Mouse (Mus musculus) myocyte (in vitro differentiated cells): ENCODE data around the gene Ccnd3. TPM values are rescaled to one million over a fixed set of nuclear protein-coding genes. Genes with fewer than 3 reads are reported as not detected.

Experiments used
- H3K27me3 ChIP-seq: one replicate; pipeline ENCODE4 v1.6.1; 2011; ENCODE audit not compliant: control insufficient read depth, insufficient read depth, insufficient read length
- H3K36me3 ChIP-seq: one replicate; pipeline ENCODE4 v1.6.1; 2011; ENCODE audit not compliant: control insufficient read depth, insufficient read depth
- H3K4me2 ChIP-seq: one replicate; pipeline ENCODE4 v1.6.1; 2011; ENCODE audit warnings: low read depth, control low read depth
- H3K4me3 ChIP-seq: one replicate; pipeline ENCODE4 v1.5.1; 2011; ENCODE audit warnings: mild to moderate bottlenecking, control low read depth, moderate library complexity
- H3K79me2 ChIP-seq: one replicate; pipeline ENCODE4 v1.6.1; 2011; ENCODE audit not compliant: control insufficient read depth, insufficient read depth
- H3ac ChIP-seq: one replicate; pipeline ENCODE4 v1.6.1; 2011; ENCODE audit not compliant: control insufficient read depth, insufficient read length
- CEBPB ChIP-seq: IDR thresholded peaks from 2 replicates; pipeline ENCODE4 v1.6.1; 2011; ENCODE audit warnings: mild to moderate bottlenecking, moderate library complexity; ENCODE audit not compliant: poor library complexity, insufficient read depth, severe bottlenecking
- E2F4 ChIP-seq: IDR thresholded peaks from one replicate; pipeline ENCODE4 v1.6.1; 2011; ENCODE audit warnings: mild to moderate bottlenecking, control low read depth, moderate library complexity; ENCODE audit not compliant: insufficient read depth
- MAX ChIP-seq: IDR thresholded peaks from one replicate; pipeline ENCODE4 v1.6.1; 2011; ENCODE audit warnings: low read depth, mild to moderate bottlenecking, control low read depth
- MYOD1 ChIP-seq, 3 experiments: IDR thresholded peaks; one replicate each; pipeline ENCODE4 v1.6.1; 2011; ENCODE audit warnings: control low read depth in 2 of 3, low read depth in 2 of 3, mild to moderate bottlenecking in 2 of 3, moderate library complexity in 1 of 3; ENCODE audit not compliant: insufficient read length in 2 of 3, control insufficient read depth in 1 of 3
- MYOG ChIP-seq, 3 experiments: IDR thresholded peaks; one replicate each; pipeline ENCODE4 v1.6.1; 2011; ENCODE audit warnings: control low read depth in 2 of 3, low read depth in 2 of 3, mild to moderate bottlenecking in 2 of 3; ENCODE audit not compliant: insufficient read length in 2 of 3, control insufficient read depth in 1 of 3, insufficient read depth in 1 of 3
- POLR2A ChIP-seq: IDR thresholded peaks from one replicate; pipeline ENCODE4 v1.6.1; 2011; ENCODE audit warnings: low read depth, mild to moderate bottlenecking, control low read depth, moderate library complexity; ENCODE audit not compliant: insufficient read length
- POLR2AphosphoS2 ChIP-seq: IDR thresholded peaks from one replicate; pipeline ENCODE4 v1.6.1; 2011; ENCODE audit warnings: low read depth, control low read depth; ENCODE audit not compliant: insufficient read length
- REST ChIP-seq: IDR thresholded peaks from one replicate; pipeline ENCODE4 v1.6.1; 2011; ENCODE audit warnings: mild to moderate bottlenecking, control low read depth, moderate library complexity; ENCODE audit not compliant: insufficient read depth, insufficient read length
- SRF ChIP-seq: IDR thresholded peaks from one replicate; pipeline ENCODE4 v1.6.1; 2011; ENCODE audit warnings: low read depth; ENCODE audit not compliant: control insufficient read depth, insufficient read length
- TCF12 ChIP-seq: IDR thresholded peaks from one replicate; pipeline ENCODE4 v1.6.1; 2011; ENCODE audit warnings: mild to moderate bottlenecking, control low read depth; ENCODE audit not compliant: poor library complexity, insufficient read depth, severe bottlenecking
- TCF3 ChIP-seq: IDR thresholded peaks from one replicate; pipeline ENCODE4 v1.6.1; 2011; ENCODE audit warnings: low read depth, control low read depth; ENCODE audit not compliant: insufficient read length
- USF1 ChIP-seq: IDR thresholded peaks from one replicate; pipeline ENCODE4 v1.6.1; 2011; ENCODE audit warnings: low read depth, mild to moderate bottlenecking, control low read depth, moderate library complexity
- polyA plus RNA-seq: library from polyadenylated mRNA; unstranded; fragments of >200 nt; fragmentation: generic; extraction: Trizol; gene quantifications from one replicate; pipeline ENCODE4 v1.2.1, GENCODE M21; 2012; ENCODE audit warnings: missing spikeins

Ccnd3 gene
- polyA plus RNA-seq, 1 experiment: 858 TPM

DNA sequence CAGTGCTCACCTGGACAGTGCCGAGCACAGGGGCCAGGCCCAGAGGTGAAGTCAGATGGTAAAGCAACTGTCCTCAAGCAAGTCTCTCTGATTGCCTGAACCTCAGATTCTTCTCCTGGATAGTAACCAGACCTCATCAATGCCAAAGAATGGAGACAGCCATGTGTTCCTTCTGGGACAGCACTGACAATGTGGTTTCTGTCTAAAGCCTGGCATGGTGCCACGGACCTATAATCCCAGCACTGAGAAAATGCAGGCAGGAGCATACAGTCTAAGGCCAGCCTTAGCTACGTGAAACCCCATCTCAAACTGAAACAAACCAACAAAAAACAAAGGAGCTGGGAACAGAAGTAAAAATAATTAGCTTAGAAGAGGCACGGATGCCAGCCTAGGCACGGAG lies 34.2 kb upstream of the Ccnd3 start:
- no peak overlapping the region for H3K4me3 ChIP-seq
- no peak overlapping the region for H3ac ChIP-seq
- H3K27me3 ChIP-seq: peaks cover 37% of the 10 kb centered on the region
- no peaks in the 10 kb centered on the region for H3K36me3 ChIP-seq
- H3K4me2 ChIP-seq: no peak overlapping the region
- H3K79me2 ChIP-seq: no peaks in the 10 kb centered on the region
- no peak for TF ChIP-seq CEBPB
- TF ChIP-seq MYOD1 (IDR thresholded peaks at IDR 0.05; ENCODE audit: control insufficient read depth in 1 of 3, insufficient read length in 2 of 3, low read depth in 2 of 3): no peak
- TF ChIP-seq MAX: no peak
- TF ChIP-seq E2F4: no peak
- TF ChIP-seq REST: no peak
- TF ChIP-seq SRF: no peak
- no peak for TF ChIP-seq POLR2AphosphoS2
- no peak for TF ChIP-seq POLR2A
- no peak for TF ChIP-seq TCF3
- TF ChIP-seq MYOG (IDR thresholded peaks at IDR 0.05; ENCODE audit: control insufficient read depth in 1 of 3, insufficient read depth in 1 of 3, insufficient read length in 2 of 3, low read depth in 2 of 3): no peak
- no peak for TF ChIP-seq USF1
- no peak for TF ChIP-seq TCF12

- Histone ChIP-seq H3K4me2 (peak overlapping the region; percentile 52), H3K79me2 (no peaks in the 10 kb centered on the region), H3ac (no peak overlapping the region), H3K27me3 (peaks cover 19% of the 10 kb centered on the region), H3K4me3 (no peak overlapping the region), H3K36me3 (no peaks in the 10 kb centered on the region)
- TF ChIP-seq MYOD1 (IDR thresholded peaks at IDR 0.05; ENCODE audit: control insufficient read depth in 1 of 3, insufficient read length in 2 of 3, low read depth in 2 of 3): peak in 1 of 3 experiments; percentile 57
- no peak for TF ChIP-seq POLR2AphosphoS2
- TF ChIP-seq REST: no peak
- no peak for TF ChIP-seq TCF12
- no peak for TF ChIP-seq MAX
- no peak for TF ChIP-seq SRF
- TF ChIP-seq TCF3: no peak
- no peak for TF ChIP-seq CEBPB
- TF ChIP-seq USF1: no peak
- peak in 1 of 3 experiments; percentile 59 for TF ChIP-seq MYOG (IDR thresholded peaks at IDR 0.05; ENCODE audit: control insufficient read depth in 1 of 3, insufficient read depth in 1 of 3, insufficient read length in 2 of 3, low read depth in 2 of 3)
- TF ChIP-seq POLR2A: no peak
- TF ChIP-seq E2F4: no peak
Observed at GRCm38 (mm10) chr17:47472435-47473350, 32.2 kb upstream of the Ccnd3 start.

DNA sequence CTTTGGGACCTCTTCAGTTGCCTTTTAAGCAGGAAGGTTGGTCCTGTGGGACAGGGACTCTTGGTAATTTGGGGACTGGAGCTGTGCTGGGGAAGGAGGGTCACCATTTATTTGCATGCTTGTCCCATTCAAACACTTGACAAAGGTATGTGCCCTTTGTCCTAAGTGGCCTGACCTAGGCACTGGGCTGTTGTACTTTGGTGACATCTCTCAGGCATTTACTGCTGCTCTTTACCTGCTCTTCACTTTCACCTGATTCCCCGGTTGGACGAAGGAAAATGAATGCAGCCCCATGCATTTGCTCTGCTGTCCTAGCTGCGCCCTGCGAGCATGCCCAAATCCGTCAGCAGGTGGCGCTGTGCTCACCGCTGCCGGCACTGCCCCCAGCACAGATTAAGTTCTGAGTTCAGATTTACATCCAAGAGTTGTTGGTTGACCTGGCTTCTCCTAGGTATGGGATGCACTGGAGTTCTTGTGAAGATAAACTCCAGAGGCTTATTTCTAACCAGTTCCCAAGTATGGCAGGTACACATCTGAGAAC lies 31.3 kb upstream of the Ccnd3 start:
- no peak overlapping the region for H3K4me2 ChIP-seq
- H3K79me2 ChIP-seq: no peaks in the 10 kb centered on the region
- no peak overlapping the region for H3K4me3 ChIP-seq
- H3ac ChIP-seq: no peak overlapping the region
- H3K27me3 ChIP-seq: peaks cover 11% of the 10 kb centered on the region
- TF ChIP-seq MYOD1 (IDR thresholded peaks at IDR 0.05; ENCODE audit: control insufficient read depth in 1 of 3, insufficient read length in 2 of 3, low read depth in 2 of 3): peak in 1 of 3 experiments; percentile 3
- no peak for TF ChIP-seq TCF3
- no peaks in the 10 kb centered on the region for H3K36me3 ChIP-seq

DNA sequence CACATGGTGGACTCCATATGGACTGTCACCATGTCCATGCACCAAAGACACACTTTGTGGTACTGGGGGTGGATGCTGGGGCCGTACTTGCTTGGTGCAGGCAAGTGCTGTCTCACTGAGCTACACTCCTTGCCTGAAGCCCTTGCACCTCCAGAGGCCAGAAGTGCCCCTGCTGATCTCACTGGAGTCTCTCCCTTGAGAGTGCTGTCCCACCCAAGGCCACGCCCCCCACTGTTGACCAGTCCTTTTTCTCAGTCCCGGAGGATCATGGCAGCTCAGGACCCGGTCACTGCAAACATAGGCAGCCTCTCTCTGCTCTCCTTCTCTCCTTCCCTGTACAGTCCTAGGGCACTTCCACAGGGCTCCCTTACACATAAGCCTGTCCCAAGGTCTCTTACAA lies 30.6 kb upstream of the Ccnd3 start:
- no peaks in the 10 kb centered on the region for H3K36me3 ChIP-seq
- no peak overlapping the region for H3K4me2 ChIP-seq
- no peak overlapping the region for H3K4me3 ChIP-seq
- no peak for TF ChIP-seq REST
- no peak for TF ChIP-seq E2F4
- TF ChIP-seq MYOD1 (IDR thresholded peaks at IDR 0.05; ENCODE audit: control insufficient read depth in 1 of 3, insufficient read length in 2 of 3, low read depth in 2 of 3): no peak
- TF ChIP-seq POLR2AphosphoS2: no peak
- no peak for TF ChIP-seq CEBPB
- no peak for TF ChIP-seq USF1
- TF ChIP-seq MAX: no peak
- TF ChIP-seq TCF3: no peak
- H3K79me2 ChIP-seq: no peaks in the 10 kb centered on the region
- peaks cover 6% of the 10 kb centered on the region for H3K27me3 ChIP-seq
- no peak overlapping the region for H3ac ChIP-seq

DNA sequence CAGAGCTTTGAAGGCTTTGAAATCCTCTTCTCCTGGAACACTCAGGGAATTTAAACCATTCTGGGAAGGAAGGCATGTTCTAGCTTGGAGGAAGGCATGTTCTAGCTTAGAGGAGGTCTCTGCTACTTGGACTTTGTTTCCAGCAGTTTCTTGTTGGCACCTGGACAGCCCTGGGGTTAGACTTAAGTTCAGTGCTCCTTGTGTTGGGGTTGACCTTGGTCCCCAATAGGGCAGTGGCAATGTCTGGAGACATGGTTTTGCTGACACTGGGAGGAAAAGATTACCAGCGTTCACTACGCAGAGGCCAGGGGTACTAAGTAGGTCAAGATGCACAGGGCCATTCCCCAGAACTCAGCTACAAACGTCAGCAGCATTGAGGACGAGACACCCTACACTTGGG lies 29.7 kb upstream of the Ccnd3 start:
- H3ac ChIP-seq: no peak overlapping the region
- no peak overlapping the region for H3K4me2 ChIP-seq
- H3K36me3 ChIP-seq: no peaks in the 10 kb centered on the region
- no peak overlapping the region for H3K4me3 ChIP-seq
- H3K27me3 ChIP-seq: no peaks in the 10 kb centered on the region
- TF ChIP-seq USF1 (no peak), E2F4 (no peak), TCF3 (no peak), REST (no peak), MYOG (IDR thresholded peaks at IDR 0.05; ENCODE audit: control insufficient read depth in 1 of 3, insufficient read depth in 1 of 3, insufficient read length in 2 of 3, low read depth in 2 of 3) (no peak), POLR2AphosphoS2 (no peak), TCF12 (no peak), CEBPB (no peak), SRF (no peak)
- no peaks in the 10 kb centered on the region for H3K79me2 ChIP-seq
